Mouse (Mus musculus) intestine, postnatal 0 days (tissue): Measurements from ENCODE around the gene Chst1. TPM values are rescaled to one million over a fixed set of nuclear protein-coding genes. Genes with fewer than 3 reads are reported as not detected.

Experiments
- ATAC-seq: fragments of 200-750 bp; cut with Nextera tagmentation; 2 replicates; pipeline ENCODE4 v1.8.0; 2017; ENCODE audit warnings: mild to moderate bottlenecking, moderate TSS enrichment, moderate library complexity
- H3K27ac ChIP-seq: fragments of 300-500 bp; sonication (generic); 2 replicates; pipeline ENCODE4 v1.5.1; 2014; ENCODE audit warnings: mild to moderate bottlenecking, low read depth, low read length, moderate library complexity
- H3K27me3 ChIP-seq: fragments of 300-500 bp; sonication (generic); replicated peaks from 2 replicates; pipeline ENCODE4 v1.6.1; 2014; ENCODE audit warnings: low read length, mixed read lengths; ENCODE audit not compliant: control insufficient read depth, insufficient read depth
- H3K36me3 ChIP-seq: fragments of 300-500 bp; sonication (generic); 2 replicates; pipeline ENCODE4 v1.6.1; 2014; ENCODE audit warnings: mild to moderate bottlenecking, moderate library complexity; ENCODE audit not compliant: control insufficient read depth, insufficient read depth
- H3K4me1 ChIP-seq: fragments of 300-500 bp; sonication (generic); replicated peaks from 2 replicates; pipeline ENCODE4 v1.6.1; 2014; ENCODE audit warnings: antibody characterized with exemption, low read length, mixed read lengths; ENCODE audit not compliant: control insufficient read depth, insufficient read depth
- H3K4me2 ChIP-seq: fragments of 300-500 bp; sonication (generic); replicated peaks from 2 replicates; pipeline ENCODE4 v1.6.1; 2014; ENCODE audit warnings: low read depth, mild to moderate bottlenecking, moderate library complexity
- H3K4me3 ChIP-seq: fragments of 300-500 bp; sonication (generic); 2 replicates; pipeline ENCODE4 v1.5.1; 2014; ENCODE audit warnings: low read depth, low read length
- H3K9ac ChIP-seq: fragments of 300-500 bp; sonication (generic); 2 replicates; pipeline ENCODE4 v1.6.1; 2014; ENCODE audit warnings: mild to moderate bottlenecking, low read depth, low read length
- H3K9me3 ChIP-seq: fragments of 300-500 bp; sonication (generic); 2 replicates; pipeline ENCODE4 v1.6.1; 2016; ENCODE audit warnings: mixed run types; ENCODE audit not compliant: control insufficient read depth
- CTCF ChIP-seq: sonication (generic); IDR thresholded peaks from 2 replicates; pipeline ENCODE4 v1.5.1; 2016; ENCODE audit warnings: low read depth, mild to moderate bottlenecking, control low read depth, antibody characterized with exemption, moderate library complexity
- WGBS: fragments of 180-500 bp; shearing (Covaris S2); extraction: QIAGEN DNeasy Blood & Tissue Kit; methylation state at CpG from one replicate; pipeline ENCODE4 v1.1.7; 2014; 5-methylcytosine and 5-hydroxymethylcytosine counted together
- polyA plus RNA-seq: library from polyadenylated mRNA; unstranded; fragments of >200 nt; fragmentation: Nextera tagmentation; extraction: Ambion mirVana; gene quantifications from 2 replicates; pipeline ENCODE4 v1.2.1, GENCODE M21; 2015

Chst1 gene
- polyA plus RNA-seq, 1 experiment from 2014 or later: 2.2 TPM

GRCm38 (mm10) chr2:92600348-92600670 lies 802 bp downstream of the Chst1 start:
- Histone ChIP-seq H3K4me3 (peak overlapping the region; percentile 54), H3K9me3 (no peaks in the 10 kb centered on the region), H3K4me2 (peak overlapping the region; percentile 82), H3K27me3 (peaks cover 39% of the 10 kb centered on the region), H3K9ac (peak overlapping the region; percentile 48), H3K36me3 (no peaks in the 10 kb centered on the region), H3K4me1 (no peaks in the 10 kb centered on the region), H3K27ac (no peak overlapping the region)
- ATAC-seq: 0 out of 2 replicates have a peak, but pooled peaks have one; percentile 3
- TF ChIP-seq CTCF: no peak
- WGBS: 3% methylated on average over 17 of the region's 17 CpGs

DNA sequence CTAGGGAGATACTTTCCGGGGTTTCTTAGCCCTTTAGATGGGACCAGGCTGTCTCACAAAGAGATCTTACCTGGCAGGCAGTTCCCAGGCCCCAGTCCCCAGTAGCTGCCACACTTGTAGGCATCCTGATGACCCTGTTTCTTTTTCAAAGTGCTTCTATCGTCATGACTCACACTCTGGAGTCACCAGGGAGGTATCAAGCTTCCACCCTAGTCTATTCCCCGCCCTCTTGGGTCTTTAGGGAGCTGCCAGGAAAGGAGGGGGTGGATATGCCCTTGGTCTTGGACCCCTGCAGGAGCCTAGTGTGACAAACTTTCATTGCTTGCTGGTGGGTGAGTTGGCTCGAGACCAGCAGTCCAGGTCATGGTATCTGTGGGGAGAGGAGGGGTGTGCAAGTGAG lies 1.7 kb downstream of the Chst1 start:
- Histone ChIP-seq H3K9ac (no peak overlapping the region), H3K27ac (no peak overlapping the region), H3K36me3 (no peaks in the 10 kb centered on the region), H3K4me3 (no peak overlapping the region), H3K9me3 (no peaks in the 10 kb centered on the region), H3K4me1 (no peaks in the 10 kb centered on the region), H3K27me3 (peaks cover 39% of the 10 kb centered on the region), H3K4me2 (no peak overlapping the region)
- TF ChIP-seq CTCF: no peak
- no peak for ATAC-seq
- 45% methylated on average over 4 of the region's 4 CpGs for WGBS

DNA sequence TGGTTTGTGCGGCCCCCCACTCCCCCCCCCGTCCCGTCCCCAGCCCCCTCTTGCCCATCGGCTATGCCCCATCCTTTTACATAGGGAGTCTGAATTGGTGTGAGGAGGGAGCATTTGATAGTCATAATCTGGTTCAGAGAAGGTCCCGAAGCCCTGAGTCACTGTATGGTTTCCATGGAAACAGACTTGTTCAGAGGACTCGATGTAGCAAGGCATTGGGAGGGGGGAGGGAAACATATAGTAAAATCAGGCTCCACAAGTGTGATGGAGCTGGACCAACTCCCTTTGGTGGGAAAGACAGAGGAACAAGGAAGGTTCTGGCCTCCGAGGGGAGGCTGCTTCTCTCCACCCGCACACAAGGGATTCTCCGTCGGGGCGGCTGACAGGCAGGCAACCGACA lies 2.6 kb downstream of the Chst1 start:
- H3K27ac ChIP-seq: no peak overlapping the region

GRCm38 (mm10) chr2:92603591-92603990 lies 4.1 kb downstream of the Chst1 start:
- Histone ChIP-seq H3K9me3 (no peaks in the 10 kb centered on the region), H3K27ac (no peak overlapping the region), H3K4me3 (no peak overlapping the region), H3K36me3 (no peaks in the 10 kb centered on the region), H3K4me1 (no peaks in the 10 kb centered on the region), H3K9ac (no peak overlapping the region), H3K4me2 (no peak overlapping the region), H3K27me3 (peaks cover 31% of the 10 kb centered on the region)
- 69% methylated on average over 5 of the region's 5 CpGs for WGBS
- ATAC-seq: no peak
- TF ChIP-seq CTCF: no peak

More for the DNA sequence above, 2.6 kb downstream of the Chst1 start:
- ATAC-seq: no peak
- H3K36me3 ChIP-seq: no peaks in the 10 kb centered on the region
- H3K4me1 ChIP-seq: no peaks in the 10 kb centered on the region
- no peak overlapping the region for H3K4me3 ChIP-seq
- TF ChIP-seq CTCF: no peak
- peaks cover 39% of the 10 kb centered on the region for H3K27me3 ChIP-seq
- H3K4me2 ChIP-seq: no peak overlapping the region
- H3K9ac ChIP-seq: no peak overlapping the region
- WGBS: 28% methylated on average over 12 of the region's 12 CpGs
- H3K9me3 ChIP-seq: no peaks in the 10 kb centered on the region

DNA sequence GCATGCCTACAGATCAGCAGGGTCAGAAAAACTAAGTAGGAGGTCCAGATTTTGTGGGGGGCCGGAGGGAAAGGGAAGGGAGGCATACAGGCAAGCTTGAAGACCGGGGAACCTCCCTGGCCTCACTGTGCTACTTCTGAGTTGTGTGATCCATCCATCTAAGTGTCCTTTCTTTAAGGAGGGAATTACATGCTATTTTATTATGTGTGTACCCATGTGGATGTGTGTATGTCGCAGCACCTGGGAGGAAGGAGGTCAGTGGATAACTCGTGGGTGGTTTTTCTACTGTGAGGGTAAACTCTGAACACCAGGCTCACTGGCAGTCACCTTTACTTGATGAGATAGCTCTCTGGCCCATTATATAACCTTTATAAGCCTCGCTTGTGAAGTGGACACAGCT lies 5.1 kb downstream of the Chst1 start:
- H3K9me3 ChIP-seq: no peaks in the 10 kb centered on the region
- ATAC-seq: no peak
- H3K36me3 ChIP-seq: no peaks in the 10 kb centered on the region
- no peak for TF ChIP-seq CTCF
- no peak overlapping the region for H3K4me2 ChIP-seq
- 79% methylated on average over 5 of the region's 5 CpGs for WGBS
- H3K9ac ChIP-seq: no peak overlapping the region
- H3K4me1 ChIP-seq: no peaks in the 10 kb centered on the region
- H3K27me3 ChIP-seq: peaks cover 25% of the 10 kb centered on the region
- H3K4me3 ChIP-seq: no peak overlapping the region
- H3K27ac ChIP-seq: no peak overlapping the region

- Histone ChIP-seq H3K36me3 (no peaks in the 10 kb centered on the region), H3K4me2 (no peak overlapping the region), H3K27me3 (peaks cover 13% of the 10 kb centered on the region), H3K4me3 (no peak overlapping the region), H3K9me3 (no peaks in the 10 kb centered on the region), H3K4me1 (no peaks in the 10 kb centered on the region), H3K27ac (no peak overlapping the region), H3K9ac (no peak overlapping the region)
- TF ChIP-seq CTCF: no peak
- ATAC-seq: no peak
- 59% methylated on average over 5 of the region's 5 CpGs for WGBS
Measured at GRCm38 (mm10) chr2:92605995-92606394, 6.5 kb downstream of the Chst1 start.

- H3K27me3 ChIP-seq: 0 out of 2 replicates have a peak, but pooled peaks cover 4% of the 10 kb centered on the region
- H3K4me3 ChIP-seq: no peak overlapping the region
- H3K36me3 ChIP-seq: no peaks in the 10 kb centered on the region
- no peaks in the 10 kb centered on the region for H3K9me3 ChIP-seq
- H3K27ac ChIP-seq: no peak overlapping the region
- H3K9ac ChIP-seq: no peak overlapping the region
- no peak overlapping the region for H3K4me2 ChIP-seq
- no peak for ATAC-seq
- TF ChIP-seq CTCF: no peak
- H3K4me1 ChIP-seq: no peaks in the 10 kb centered on the region
- WGBS: 46% methylated on average over 6 of the region's 6 CpGs
Measured at GRCm38 (mm10) chr2:92607153-92607552, 7.6 kb downstream of the Chst1 start.
